Mouse (Mus musculus) T-helper 17 cell (primary cell): Measurements from ENCODE around the gene Gm10306.

ENCODE experiments used
- in situ Hi-C, 2 experiments: fragments of 300-600 bp; cut with MboI, MseI; formaldehyde crosslinking; loops; 1 replicate in 1 of 2; 2 replicates in 1 of 2; pipeline ENCODE4 v1.15.1; 2025; ENCODE audit warnings: high pct_unique_total_duplicates in 2 of 2

Gene Gm10306

GRCm38 (mm10) chr4:94556265-94557054, at the start of gene Gm10306, which contains the start of gene Caap1:
TSS of gene Gm10306 (plus strand) at chr4:94556546.
TSS of gene Caap1 (minus strand) at chr4:94556796.
- in situ Hi-C loops: loop anchor here (5.0 to 10.0 kb wide), 2 partner anchors 41 to 1408 kb away; partner anchors contain the start of gene Hook1 (in 1 of the 2)

- in situ Hi-C loops: loop anchor here in 1 of 2 experiments (25.0 kb wide), 1 partner anchor 1303 kb away; no protein-coding TSS in a partner anchor
Measured at GRCm38 (mm10) chr4:94515366-94515765, 41.0 kb upstream of the Gm10306 start.

- in situ Hi-C loops: loop anchor here in 1 of 2 experiments (25.0 kb wide), 1 partner anchor 1305 kb away; no protein-coding TSS in a partner anchor
Measured at GRCm38 (mm10) chr4:94517631-94518030, 38.7 kb upstream of the Gm10306 start.

GRCm38 (mm10) chr4:94523321-94523720, 33.0 kb upstream of the Gm10306 start:
- in situ Hi-C loops: loop anchor here in 1 of 2 experiments (25.0 kb wide), 1 partner anchor 1311 kb away; no protein-coding TSS in a partner anchor

- in situ Hi-C loops: loop anchor here in 1 of 2 experiments (25.0 kb wide), 1 partner anchor 1192 kb away; the partner anchor contains the start of gene Tusc1
Measured at GRCm38 (mm10) chr4:94529448-94529847, 26.9 kb upstream of the Gm10306 start.

- in situ Hi-C loops: loop anchor here in 1 of 2 experiments (25.0 kb wide), 1 partner anchor 1196 kb away; the partner anchor contains the start of gene Tusc1
Measured at GRCm38 (mm10) chr4:94533205-94533604, 23.1 kb upstream of the Gm10306 start.

- in situ Hi-C loops: loop anchor here in 1 of 2 experiments (25.0 kb wide), 1 partner anchor 1206 kb away; the partner anchor contains the start of gene Tusc1
Measured at GRCm38 (mm10) chr4:94543041-94543440, 13.3 kb upstream of the Gm10306 start.

GRCm38 (mm10) chr4:94544321-94544720, 12.0 kb upstream of the Gm10306 start:
- in situ Hi-C loops: loop anchor here in 1 of 2 experiments (25.0 kb wide), 1 partner anchor 1207 kb away; the partner anchor contains the start of gene Tusc1

- in situ Hi-C loops: loop anchor here (5.0 to 10.0 kb wide), 2 partner anchors 42 to 1410 kb away; partner anchors contain the start of gene Hook1 (in 1 of the 2)
Measured at GRCm38 (mm10) chr4:94554955-94555494, 1.3 kb upstream of the Gm10306 start.

- in situ Hi-C loops: loop anchor here (5.0 to 10.0 kb wide), 2 partner anchors 40 to 1408 kb away; partner anchors contain the start of gene Hook1 (in 1 of the 2)
Measured at GRCm38 (mm10) chr4:94557145-94557544, 799 bp downstream of the Gm10306 start.

GRCm38 (mm10) chr4:94559266-94559665, 2.9 kb downstream of the Gm10306 start:
- in situ Hi-C loops: loop anchor here (5.0 to 10.0 kb wide), 2 partner anchors 38 to 1406 kb away; partner anchors contain the start of gene Hook1 (in 1 of the 2)

- in situ Hi-C loops: no loop called here
Measured at GRCm38 (mm10) chr4:94560316-94560715, 4.0 kb downstream of the Gm10306 start.

- in situ Hi-C loops: no loop called here
Measured at GRCm38 (mm10) chr4:94561954-94562648, 5.8 kb downstream of the Gm10306 start.

GRCm38 (mm10) chr4:94564297-94564696, 8.0 kb downstream of the Gm10306 start:
- in situ Hi-C loops: no loop called here

GRCm38 (mm10) chr4:94572677-94573076, 16.3 kb downstream of the Gm10306 start:
- in situ Hi-C loops: no loop called here

- in situ Hi-C loops: no loop called here
Measured at GRCm38 (mm10) chr4:94591765-94592381, 35.5 kb downstream of the Gm10306 start.

- in situ Hi-C loops: no loop called here
Measured at GRCm38 (mm10) chr4:94592709-94593108, 36.4 kb downstream of the Gm10306 start.

- in situ Hi-C loops: loop anchor here (25.0 kb wide), 2 partner anchors 561 to 586 kb away; no protein-coding TSS in a partner anchor
Measured at GRCm38 (mm10) chr4:94601395-94601794, 45.0 kb downstream of the Gm10306 start.

- in situ Hi-C loops: loop anchor here (25.0 kb wide), 2 partner anchors 560 to 585 kb away; no protein-coding TSS in a partner anchor
Measured at GRCm38 (mm10) chr4:94602496-94603030, 46.2 kb downstream of the Gm10306 start.

- in situ Hi-C loops: loop anchor here (25.0 kb wide), 2 partner anchors 559 to 584 kb away; no protein-coding TSS in a partner anchor
Measured at GRCm38 (mm10) chr4:94603031-94603629, 46.8 kb downstream of the Gm10306 start, which contains the start of gene Plaa. TSS of gene Plaa (minus strand) at chr4:94603244.
